Mouse (Mus musculus) testis, adult 2 months (tissue): ENCODE results near the gene Gm9945.

Experiments
- CTCF ChIP-seq: fragments of 200-500 bp; IDR thresholded peaks from 2 replicates; pipeline ENCODE4 v1.5.1; 2012; ENCODE audit warnings: low read depth, mild to moderate bottlenecking, inconsistent platforms, low read length, moderate library complexity; ENCODE audit not compliant: control insufficient read depth, insufficient read depth, insufficient replicate concordance
- POLR2A ChIP-seq: fragments of 200-500 bp; IDR thresholded peaks from 2 replicates; pipeline ENCODE4 v1.6.1; 2012; ENCODE audit warnings: low read depth, mild to moderate bottlenecking, inconsistent platforms, low read length, moderate library complexity; ENCODE audit not compliant: control insufficient read depth

- no peak for TF ChIP-seq POLR2A
- no peak for TF ChIP-seq CTCF
Observed at GRCm38 (mm10) chr11:53502039-53502765, 22.2 kb downstream of the Gm9945 start.
